10 mouse cellular contexts compared by ENCODE assay signal in genomic region chr4:149775330-149775729, GRCm38 (mm10). TPM values are rescaled to one million over a fixed set of nuclear protein-coding genes. Genes with fewer than 3 reads are reported as not detected.
DNase-seq lines count a peak whose midpoint lies in the region; ATAC-seq lines count a peak whose summit lies in the region.
"Had no signal": no experiment of that assay in that cellular context is flagged by ENCODE, and none has a peak within 500 bp of the region (broad histone marks: within the 10 kb centered on the region; RNA-seq: fewer than 3 reads in every experiment).

No protein-coding gene starts in this region.

- H3K4me3 ChIP-seq in kidney, embryonic 14.5 days (ENCODE audit: low read length), result no peak overlapping the region
- H3K4me3 ChIP-seq: heart, embryonic 13.5 days had no signal

- no peaks in the 10 kb centered on the region for H3K27me3 ChIP-seq in kidney, embryonic 14.5 days (ENCODE audit: control insufficient read depth, insufficient read depth, low read length)

- peaks cover 10% of the 10 kb centered on the region for H3K4me1 ChIP-seq in kidney, embryonic 14.5 days (ENCODE audit: control insufficient read depth, insufficient read depth, low read length)

- ATAC-seq in kidney, embryonic 14.5 days (ENCODE audit: low FRiP score, low TSS enrichment), result no peak
- ATAC-seq in erythroid progenitor cell, adult 5-6 weeks (replicated peaks; ENCODE audit: low FRiP score, poor library complexity, severe bottlenecking), result no peak

- H3K27ac ChIP-seq in kidney, embryonic 14.5 days (ENCODE audit: low read depth, low read length), result no peak overlapping the region
- H3K27ac ChIP-seq: heart, embryonic 13.5 days had no signal

- H3K4me2 ChIP-seq in kidney, embryonic 14.5 days (replicated peaks; ENCODE audit: low read depth, low read length), result no peak overlapping the region
- H3K4me2 ChIP-seq: heart, embryonic 13.5 days had no signal

- H3K9me3 ChIP-seq in kidney, embryonic 14.5 days (ENCODE audit: control insufficient read depth, low read length), result no peaks in the 10 kb centered on the region
- H3K9me3 ChIP-seq: G1E; heart, embryonic 13.5 days had no signal

- H3K36me3 ChIP-seq in kidney, embryonic 14.5 days (ENCODE audit: control insufficient read depth, insufficient read depth, low read length), result no peaks in the 10 kb centered on the region
- H3K36me3 ChIP-seq: heart, embryonic 13.5 days had no signal

- H3K9ac ChIP-seq in kidney, embryonic 14.5 days (ENCODE audit: low read depth, low read length), result no peak overlapping the region

- DNase-seq in kidney, adult 11 months, result peak; percentile 90
- peak; percentile 86 for DNase-seq in adrenal gland, adult 2 months
- DNase-seq in cerebellum, postnatal 25 days, result peak; percentile 32 to 57
- peak; percentile 85 for DNase-seq in kidney, postnatal 14 days
- no peak for DNase-seq in frontal cortex, adult 2 months (ENCODE audit: extremely low spot score in 1 of 2, low spot score in 1 of 2)
- DNase-seq: right cerebral cortex, postnatal 4 days had no signal

- WGBS in kidney, embryonic 14.5 days, result 66% methylated on average over 7 of the region's 7 CpGs

RNA-seq across cellular contexts. Expression of gene Slc25a33, which starts 1.3 kb away (rescaled TPM):
- polyA plus RNA-seq in kidney, embryonic 14.5 days (2014; fragmentation: Nextera tagmentation; extraction: Ambion mirVana), result 15.5 and 19.3 TPM in 2 replicates
- 10 to 100 TPM; 18.7 to 26.7 TPM for total RNA-seq in adrenal gland, adult 2 months (2021)
- 29.0 and 43.2 TPM in 2 replicates for polyA plus RNA-seq in adrenal gland, adult 2 months (2012; rRNA removed)
- total RNA-seq in erythroid progenitor cell, adult 5-6 weeks (2015; ENCODE audit: low replicate concordance), result 1.1 TPM in 1 of 2 replicates, not detected in the other
- 0.64 TPM in 1 of 2 replicates, not detected in the other for total RNA-seq in erythroid progenitor cell, adult 5-6 weeks (2017; ENCODE audit: low replicate concordance)
- 35.1 and 36.5 TPM in 2 replicates for polyA plus RNA-seq in frontal cortex, adult 2 months (2012; rRNA removed)

RNA-seq across cellular contexts. Expression of gene Tmem201, which starts 37.5 kb away (rescaled TPM):
- 28.3 and 29.1 TPM in 2 replicates for polyA plus RNA-seq in kidney, embryonic 14.5 days (2014; fragmentation: Nextera tagmentation; extraction: Ambion mirVana)
- total RNA-seq in adrenal gland, adult 2 months (2021), result 10 to 100 TPM; 30.0 to 31.0 TPM
- polyA plus RNA-seq in adrenal gland, adult 2 months (2012; rRNA removed), result 85.3 and 95.4 TPM in 2 replicates
- total RNA-seq in erythroid progenitor cell, adult 5-6 weeks (2015; ENCODE audit: low replicate concordance), result 1.8 and 2.5 TPM in 2 replicates
- total RNA-seq in erythroid progenitor cell, adult 5-6 weeks (2017; ENCODE audit: low replicate concordance), result 0.53 and 1.7 TPM in 2 replicates
- polyA plus RNA-seq in frontal cortex, adult 2 months (2012; rRNA removed), result 78.2 and 79.6 TPM in 2 replicates

Comparison
In these comparisons a context has a peak if more than half of its experiments do, and no peak if none do; other contexts are left out.
1. DNase-seq: peak in kidney, adult 11 months (single experiment), adrenal gland, adult 2 months (single experiment), cerebellum, postnatal 25 days (2 of 2) and kidney, postnatal 14 days (single experiment); none in frontal cortex, adult 2 months (0 of 2).